Mouse (Mus musculus) megakaryocyte, adult 5-6 weeks (primary cell): ENCODE data around the gene Fscn3. TPM values are rescaled to one million over a fixed set of nuclear protein-coding genes. Genes with fewer than 3 reads are reported as not detected.
A peak's percentile ranks its signal among the peaks of the same experiment; 100 is the strongest.

Experiments
- ATAC-seq: 2 replicates; pipeline ENCODE4 v1.8.0; 2016; ENCODE audit warnings: mild to moderate bottlenecking, inconsistent platforms; ENCODE audit not compliant: poor library complexity, severe bottlenecking
- total RNA-seq, 2 experiments: library from RNA; stranded (forward) in 1 of 2; stranded (reverse) in 1 of 2; fragments of 153-499, 151-499 nt in 1 of 2; fragments of 221-1000, 200-1000 nt in 1 of 2; gene quantifications; 2 replicates each; pipeline versions ENCODE4 v1.2.3 to v1.2.4; 2015 to 2017

Fscn3 gene
- total RNA-seq (2015) (not detected in 2 replicates), total RNA-seq (2017) (not detected in 2 replicates)

GRCm38 (mm10) chr6:28427096-28427839 lies at the start of gene Fscn3:
Gene Fscn3, plus strand, starts transcription at chr6:28427789.
- no peak for ATAC-seq

- ATAC-seq, result peak; percentile 54; the same call in 1 of the 2 replicates
Measured at GRCm38 (mm10) chr6:28381983-28382382, 45.6 kb upstream of the Fscn3 start.

DNA sequence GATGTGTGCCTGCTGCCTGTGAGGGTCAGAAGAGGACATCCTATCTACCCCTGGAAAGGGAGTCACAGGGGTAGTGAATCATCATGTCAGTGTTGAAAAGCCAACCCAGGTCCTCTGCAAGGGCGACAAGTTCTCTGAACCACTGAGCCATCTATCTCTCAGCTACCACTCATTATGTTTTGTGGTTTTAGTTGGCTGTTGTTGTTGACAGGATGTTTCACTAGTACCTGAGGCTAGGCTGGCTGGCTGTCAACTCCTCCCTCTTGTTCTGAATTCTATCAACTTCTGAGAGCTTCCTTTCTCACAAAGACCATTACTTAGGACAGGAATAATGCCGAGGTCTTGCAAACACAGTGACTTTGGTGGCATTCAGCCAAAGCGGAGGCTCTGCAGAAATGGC lies 42.4 kb upstream of the Fscn3 start:
- no peak for ATAC-seq

DNA sequence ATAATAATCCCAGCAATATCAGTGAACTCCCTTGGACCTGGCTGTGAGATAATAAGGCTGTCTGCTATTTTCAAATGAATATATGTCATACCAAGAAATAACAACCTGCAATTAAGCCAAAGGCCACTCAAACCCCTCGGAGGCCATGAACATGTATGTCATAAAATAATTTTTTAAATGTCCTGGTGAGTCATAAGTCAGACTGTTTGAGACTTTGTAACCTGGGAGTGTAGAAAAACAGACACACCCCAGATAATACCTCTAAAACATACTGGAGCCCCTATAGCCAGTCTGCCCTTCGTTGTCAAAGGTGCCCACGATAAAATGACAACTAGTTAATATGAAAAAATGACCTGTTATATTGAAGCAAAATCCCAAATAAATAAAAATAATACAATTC lies 38.6 kb upstream of the Fscn3 start:
- no peak for ATAC-seq

DNA sequence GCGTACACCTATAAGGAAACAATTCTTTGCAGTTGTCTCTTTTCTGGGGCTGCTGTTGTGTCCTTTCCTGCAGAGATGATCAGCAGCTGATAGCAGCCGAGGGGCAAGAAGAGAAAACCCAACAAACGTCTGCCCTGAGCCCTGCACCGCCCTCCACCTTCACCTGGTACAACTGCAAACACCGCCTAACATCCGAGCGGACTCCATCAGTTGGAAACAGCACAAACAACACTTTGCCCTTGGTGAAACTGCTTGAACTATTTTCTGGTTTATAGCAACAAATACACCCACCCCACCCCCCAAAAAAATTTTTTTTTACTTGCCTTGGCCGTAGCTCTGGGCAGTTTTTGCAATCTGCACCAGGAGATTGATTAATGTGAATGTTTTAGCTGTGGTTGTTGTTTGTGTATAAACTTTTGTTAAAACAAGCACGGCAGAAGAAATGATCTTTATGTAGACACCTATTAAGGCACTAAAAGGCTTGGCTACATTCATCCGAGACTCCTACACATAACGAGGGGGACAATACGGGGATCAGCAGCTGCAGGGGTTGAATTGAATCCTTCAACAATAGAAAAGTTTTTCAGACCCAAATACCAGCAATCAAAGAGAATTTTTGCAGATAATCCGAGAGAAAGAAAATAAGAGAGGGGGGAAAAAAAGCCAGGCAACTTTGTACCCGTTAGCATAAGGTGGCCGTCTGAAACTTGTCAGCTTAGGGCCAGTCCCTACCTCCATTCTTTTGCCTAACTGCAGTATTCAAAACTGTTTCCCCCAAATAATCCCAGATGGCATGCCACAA lies 31.3 kb upstream of the Fscn3 start:
- no peak for ATAC-seq

DNA sequence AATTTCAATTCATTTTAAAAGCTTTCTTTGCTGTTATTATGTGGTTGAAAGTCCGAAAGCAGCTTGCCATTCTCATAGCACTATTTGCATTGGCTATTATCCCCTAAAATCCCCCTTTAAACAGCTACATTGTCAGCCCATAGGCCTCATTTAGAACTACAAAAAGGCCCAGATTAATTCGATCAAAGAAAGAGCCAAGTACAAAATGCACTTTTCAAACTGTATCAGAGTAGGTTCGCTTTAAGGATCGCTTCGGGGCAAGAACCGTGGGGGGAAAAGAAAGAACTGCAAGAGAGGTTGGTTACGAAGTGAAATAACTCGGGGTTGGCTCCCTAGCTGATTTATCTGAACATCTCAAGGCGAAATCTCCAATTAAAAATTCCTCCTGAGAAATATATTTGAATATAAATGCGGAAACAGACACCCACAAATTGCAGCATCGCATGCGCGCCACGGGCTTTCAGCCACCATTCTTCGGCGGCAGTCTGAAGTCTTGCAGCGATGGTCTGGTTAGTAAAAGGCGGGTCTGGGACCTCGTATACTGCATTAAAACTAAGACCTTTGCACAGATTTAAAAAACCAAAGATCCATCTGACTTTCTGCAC lies 30.6 kb upstream of the Fscn3 start:
- peak; percentile 39 for ATAC-seq

DNA sequence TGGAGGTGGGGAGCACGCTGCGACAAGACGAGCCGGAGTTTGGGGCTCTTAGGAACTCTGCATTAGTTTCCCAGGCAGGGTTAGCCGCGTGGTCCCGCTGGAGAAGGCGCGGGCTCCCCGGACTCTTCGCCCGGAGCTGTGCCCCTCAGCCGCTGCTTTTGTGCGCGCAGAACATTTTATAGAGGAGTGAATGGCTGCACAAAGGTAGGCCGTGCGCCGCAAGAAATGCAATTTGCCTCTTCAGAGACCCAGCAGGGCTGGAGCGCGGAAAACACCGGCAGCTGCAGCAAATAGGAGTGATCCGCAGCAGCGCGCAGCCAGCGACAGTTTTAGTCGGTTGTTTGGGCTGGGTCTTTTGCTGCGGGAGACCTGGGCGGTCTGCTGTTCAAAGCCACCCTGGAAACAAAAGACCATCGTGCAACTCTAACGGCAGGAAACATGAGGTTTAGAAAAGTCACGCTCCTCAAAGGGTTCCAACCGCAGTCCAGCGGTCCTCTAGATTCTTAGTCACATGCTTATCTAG lies 29.8 kb upstream of the Fscn3 start, which contains the start of gene Zfp800:
Gene Zfp800 (minus strand): TSS at position 325 of the 523 bp plus-strand sequence.
- peak; percentile 45 for ATAC-seq

DNA sequence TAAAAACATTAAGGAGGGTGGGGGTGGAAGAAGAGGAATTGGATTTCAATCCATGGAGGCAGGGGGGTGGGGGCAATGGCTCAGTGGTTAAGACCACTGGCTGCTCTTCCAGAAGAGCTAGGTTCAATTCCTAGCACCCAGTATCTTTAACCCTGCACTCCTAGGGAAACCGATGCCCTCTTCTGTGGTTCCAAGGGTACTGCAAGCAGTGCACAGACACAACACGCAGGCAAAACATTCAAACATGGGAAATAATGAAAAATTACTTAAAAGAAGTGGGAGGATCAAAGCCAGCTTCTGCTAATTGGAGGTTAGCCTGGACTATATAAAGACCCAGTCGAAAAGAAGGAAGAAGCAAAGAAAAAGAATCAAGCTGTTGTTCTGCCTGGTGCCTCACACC lies 28.9 kb upstream of the Fscn3 start:
- ATAC-seq, result peak; percentile 26; the same call in 1 of the 2 replicates

DNA sequence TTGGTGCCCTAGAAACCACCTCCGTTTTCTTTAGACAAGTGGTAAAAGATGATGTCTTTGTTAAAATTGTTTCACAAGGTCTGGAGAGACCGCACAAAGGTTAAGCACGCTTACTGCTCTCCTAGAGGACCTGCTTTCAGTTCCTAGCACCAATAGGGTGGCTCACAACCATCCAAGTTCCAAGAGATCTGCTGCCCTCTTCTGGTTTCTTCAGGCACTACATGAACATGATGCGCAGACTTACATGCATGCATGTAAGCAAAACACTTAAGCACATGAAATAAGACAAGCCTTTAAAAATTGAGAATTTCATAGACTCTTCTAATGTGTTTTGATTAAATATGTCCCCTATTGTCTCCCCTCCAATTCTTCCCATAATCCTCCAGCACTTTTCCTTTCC lies 27.8 kb upstream of the Fscn3 start:
- no peak for ATAC-seq

DNA sequence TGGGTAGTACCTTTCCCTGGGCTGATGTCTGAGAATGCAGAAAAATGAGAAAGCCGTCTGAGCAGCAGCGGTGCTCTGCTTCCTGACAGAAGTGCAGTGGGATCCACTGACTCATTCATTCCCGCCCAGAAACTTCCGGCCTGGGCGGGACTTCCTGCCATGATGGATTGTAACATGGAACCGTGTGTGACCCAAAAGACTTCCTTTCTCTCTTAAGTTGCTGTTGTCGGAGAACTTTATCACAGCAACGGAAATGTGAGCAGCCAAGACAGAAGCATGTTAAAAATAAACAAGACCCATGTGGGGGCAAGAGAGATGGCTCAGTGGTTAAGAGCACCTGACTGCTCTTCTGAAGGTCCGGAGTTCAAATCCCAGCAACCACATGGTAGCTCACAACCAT lies 17.5 kb upstream of the Fscn3 start:
- peak; percentile 87 for ATAC-seq

- ATAC-seq, result no peak
Measured at GRCm38 (mm10) chr6:28411236-28411635, 16.4 kb upstream of the Fscn3 start.

GRCm38 (mm10) chr6:28416981-28417380 lies 10.6 kb upstream of the Fscn3 start:
- no peak for ATAC-seq

- ATAC-seq, result no peak
Measured at GRCm38 (mm10) chr6:28418449-28418848, 9.1 kb upstream of the Fscn3 start.

GRCm38 (mm10) chr6:28419673-28420072 lies 7.9 kb upstream of the Fscn3 start:
- no peak for ATAC-seq

- ATAC-seq, result no peak
Measured at GRCm38 (mm10) chr6:28420361-28420760, 7.2 kb upstream of the Fscn3 start.

DNA sequence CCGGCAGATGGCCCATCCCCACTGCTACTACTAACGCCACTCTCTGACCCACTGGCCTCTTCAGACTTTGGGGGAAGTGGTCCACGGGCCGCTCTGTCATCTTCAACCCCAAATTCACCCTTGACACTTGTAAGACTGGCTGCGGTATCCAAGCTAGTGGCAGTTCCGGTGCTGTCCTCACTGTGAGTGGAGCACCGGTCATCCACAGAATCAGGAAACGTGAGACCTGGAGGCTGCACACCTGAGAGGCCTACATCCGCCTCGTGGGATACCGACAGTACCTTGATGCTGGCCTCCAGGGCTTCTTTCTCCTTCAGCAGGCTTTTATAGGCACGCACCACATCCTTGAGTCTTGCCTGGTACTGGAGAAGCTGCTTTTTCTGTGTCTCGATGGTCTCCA lies 6.7 kb upstream of the Fscn3 start:
- ATAC-seq, result 0 out of 2 replicates have a peak, but pooled peaks have one; percentile 2

DNA sequence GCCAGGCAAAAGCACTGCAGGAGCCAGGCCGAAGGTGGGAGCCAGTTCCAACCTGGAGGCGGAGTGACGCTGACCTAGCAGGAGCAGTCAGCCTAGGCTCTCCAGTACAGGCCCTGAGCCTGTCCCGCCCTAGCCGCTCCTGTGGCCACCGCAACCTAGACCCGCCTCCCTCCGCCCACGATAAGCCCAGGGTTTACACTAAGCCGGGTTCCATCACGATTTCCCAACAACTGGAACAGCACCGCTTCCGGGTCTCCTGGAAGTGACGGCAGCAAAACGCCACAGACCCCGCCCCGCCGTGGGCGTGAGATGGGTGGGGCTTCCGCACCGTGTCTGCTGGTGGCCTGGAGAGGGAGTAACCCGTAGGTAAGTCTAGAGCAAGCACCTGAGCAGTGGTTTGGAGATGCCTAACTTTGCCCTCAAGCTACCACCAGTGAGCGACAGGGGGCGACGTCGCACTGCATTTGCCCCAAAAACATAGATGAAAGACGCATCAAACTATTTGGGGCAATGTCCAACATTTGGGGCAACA lies 6.1 kb upstream of the Fscn3 start:
- peak; percentile 85 for ATAC-seq

DNA sequence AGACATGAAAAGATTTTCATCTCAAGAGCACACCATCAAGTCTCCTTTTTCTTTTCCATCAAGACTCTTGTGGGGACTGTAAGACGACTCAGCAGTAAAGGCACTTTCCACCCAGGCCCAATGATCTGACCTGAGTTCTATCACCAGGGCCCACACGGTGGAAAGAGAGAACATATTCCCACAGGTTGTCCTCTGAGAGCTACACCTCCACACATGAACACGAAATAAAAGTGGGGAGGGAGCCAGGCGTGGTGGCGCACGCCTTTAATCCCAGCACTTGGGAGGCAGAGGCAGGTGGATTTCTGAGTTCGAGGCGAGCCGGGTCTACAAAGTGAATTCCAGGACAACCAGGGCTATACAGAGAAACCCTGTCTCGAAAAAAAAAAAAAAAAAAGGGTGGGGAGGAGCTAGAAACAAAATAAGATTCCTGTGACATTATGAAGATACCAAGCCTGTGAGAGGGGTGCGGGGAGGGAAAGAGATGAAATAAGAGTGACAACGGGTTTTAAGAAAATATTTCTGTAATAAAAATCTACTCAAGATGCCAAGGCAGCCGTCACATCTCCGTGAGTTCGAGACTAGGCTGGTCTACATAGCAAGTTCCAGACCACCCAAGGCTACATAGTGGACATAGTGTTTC lies 4.8 kb upstream of the Fscn3 start:
- ATAC-seq, result no peak

- peak; percentile 53 for ATAC-seq
Measured at GRCm38 (mm10) chr6:28423313-28423712, 4.3 kb upstream of the Fscn3 start, which contains the start of gene Arf5. Gene Arf5, plus strand, starts transcription at chr6:28423560.
